Mouse (Mus musculus) adrenal gland, adult 8-10 months (tissue): ENCODE data around the gene Klk6. TPM values are rescaled to one million over a fixed set of nuclear protein-coding genes. Genes with fewer than 3 reads are reported as not detected.

Experiments used
- DNase-seq: peaks from one replicate; pipeline ENCODE4 v3.0.0; 2022
- total RNA-seq, 4 experiments: library from RNA; stranded (reverse); gene quantifications; 2 replicates each; pipeline ENCODE4 v1.2.4; 2022

Gene Klk6
- total RNA-seq, 4 experiments from 2014 or later: not detected

DNA sequence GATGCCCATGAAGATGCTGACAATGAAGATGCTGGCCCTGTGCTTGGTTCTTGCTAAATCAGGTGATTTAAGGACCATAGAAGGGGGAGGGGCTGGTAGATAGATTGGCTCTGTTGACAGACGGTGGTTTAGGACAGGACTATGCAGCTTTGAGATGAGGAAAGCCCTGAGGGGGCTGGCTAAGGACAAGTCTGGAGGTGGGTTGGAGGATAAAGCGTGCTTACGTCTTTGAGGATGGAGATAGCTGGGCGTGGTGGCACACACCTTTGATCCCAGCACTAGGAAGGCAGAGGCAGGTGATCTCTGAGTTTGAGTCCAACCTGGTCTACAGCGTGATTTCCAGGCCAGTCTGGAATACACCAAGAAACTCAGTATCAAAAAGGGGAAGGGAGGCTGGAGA lies 1.8 kb downstream of the Klk6 start:
- no peak for DNase-seq

DNA sequence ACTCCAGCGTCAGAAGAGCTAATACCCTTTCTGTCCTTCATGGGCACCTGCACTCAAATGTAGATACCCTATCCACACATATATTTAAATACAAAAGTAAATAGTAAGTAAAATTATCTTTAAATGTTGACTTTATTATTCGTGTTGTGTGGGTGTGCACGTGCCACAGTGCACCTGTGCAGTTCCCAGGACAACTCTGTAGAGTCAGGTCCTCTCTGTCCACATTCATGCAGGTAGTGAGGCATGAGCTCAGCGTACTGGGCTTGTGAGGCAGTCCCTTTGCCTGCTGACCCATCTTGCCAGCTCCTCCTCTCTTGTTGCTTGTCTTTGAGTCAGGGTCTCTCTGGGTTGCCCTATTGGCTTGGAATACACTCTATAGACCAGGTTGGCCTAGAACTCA lies 3.4 kb downstream of the Klk6 start:
- no peak for DNase-seq

GRCm38 (mm10) chr7:43829006-43829405 lies 4.7 kb downstream of the Klk6 start:
- no peak for DNase-seq

GRCm38 (mm10) chr7:43841701-43842100 lies 17.4 kb downstream of the Klk6 start, which contains the start of gene Klk5:
Gene Klk5, plus strand, starts transcription at chr7:43841971.
- DNase-seq: no peak

DNA sequence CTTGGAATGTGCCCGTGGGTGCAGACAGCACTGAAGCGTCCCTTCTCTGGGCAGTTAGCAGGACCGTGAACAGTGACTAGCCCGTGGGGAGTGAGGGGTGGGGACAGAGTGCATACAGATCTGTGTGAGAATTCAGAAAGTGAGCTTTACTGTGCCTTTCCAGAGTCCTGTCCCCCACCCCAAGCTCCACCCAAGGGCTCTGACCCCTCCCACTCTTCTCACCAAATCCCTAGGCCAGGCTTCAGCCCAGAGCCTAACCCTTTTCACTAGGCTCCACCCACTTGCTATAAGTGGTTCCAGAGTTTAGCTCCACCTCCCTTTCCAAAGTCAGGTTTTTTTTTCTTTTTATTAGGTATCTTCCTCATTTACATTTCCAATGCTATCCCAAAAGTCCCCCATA lies 19.5 kb downstream of the Klk6 start:
- DNase-seq: no peak

- DNase-seq: no peak
Observed at GRCm38 (mm10) chr7:43851616-43852015, 27.3 kb downstream of the Klk6 start.

GRCm38 (mm10) chr7:43854642-43855380 lies 30.5 kb downstream of the Klk6 start:
- no peak for DNase-seq

- DNase-seq: no peak
Observed at GRCm38 (mm10) chr7:43855709-43856108, 31.4 kb downstream of the Klk6 start.

DNA sequence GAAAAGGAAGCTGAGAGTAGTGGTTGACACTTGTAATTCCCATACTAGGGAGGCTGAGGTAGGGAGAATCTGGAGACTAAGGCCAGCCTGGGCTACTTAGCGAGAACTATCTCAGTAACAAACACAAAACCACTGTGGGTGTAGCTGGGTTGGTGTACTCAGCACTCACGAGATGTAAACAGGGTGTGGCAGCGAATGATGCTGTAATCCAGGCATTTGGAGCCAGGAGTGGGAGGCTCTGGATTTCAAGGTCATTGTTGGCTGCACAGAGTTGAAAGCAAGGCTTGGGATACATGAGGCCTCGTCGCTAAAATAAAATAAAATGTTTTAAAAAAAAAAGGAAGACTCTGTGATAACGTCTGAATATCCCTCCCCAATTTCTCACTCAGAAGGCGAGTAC lies 32.0 kb downstream of the Klk6 start:
- DNase-seq: no peak

- DNase-seq: no peak
Observed at GRCm38 (mm10) chr7:43857501-43857900, 33.2 kb downstream of the Klk6 start.

GRCm38 (mm10) chr7:43860411-43860810 lies 36.1 kb downstream of the Klk6 start:
- no peak for DNase-seq

DNA sequence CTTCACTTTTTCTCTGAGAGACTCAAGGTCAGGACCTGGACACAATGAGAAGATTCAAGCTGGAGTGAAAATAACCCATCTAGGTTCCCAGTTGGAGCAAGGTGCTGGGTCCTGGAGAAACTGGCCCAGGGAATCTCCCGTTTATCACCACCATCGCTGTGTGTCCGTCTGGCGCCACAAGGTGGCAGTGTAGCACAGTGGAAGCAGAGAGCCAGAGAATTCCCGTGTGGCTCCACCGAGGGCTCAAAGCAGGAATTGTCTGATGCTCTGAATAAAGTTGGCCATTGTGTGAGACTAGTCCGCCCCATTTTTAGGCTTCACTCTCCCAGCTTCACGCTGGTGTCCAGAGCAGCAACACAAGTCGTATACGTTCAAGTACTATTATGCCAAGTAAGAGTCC lies 48.9 kb downstream of the Klk6 start:
- DNase-seq: peak; percentile 42

DNA sequence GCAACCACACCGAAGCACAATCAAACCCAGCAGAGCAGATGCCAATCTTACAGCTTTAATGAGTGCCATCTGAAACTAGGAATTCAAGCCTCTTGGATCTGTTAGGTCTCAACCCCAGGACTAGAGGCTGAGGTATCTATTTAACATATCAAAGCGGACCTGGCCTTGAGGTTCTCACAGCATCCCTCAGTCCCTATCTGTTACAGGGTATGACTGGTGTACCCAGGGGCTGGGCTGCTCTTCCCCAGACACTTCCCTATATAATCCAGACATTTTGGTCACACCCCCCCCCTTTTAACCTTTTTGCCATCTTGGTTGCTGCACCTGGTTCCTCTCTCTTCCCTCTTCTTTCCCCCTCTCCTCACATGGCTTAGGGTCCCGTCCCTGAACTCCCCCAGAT lies 49.4 kb downstream of the Klk6 start:
- no peak for DNase-seq

DNA sequence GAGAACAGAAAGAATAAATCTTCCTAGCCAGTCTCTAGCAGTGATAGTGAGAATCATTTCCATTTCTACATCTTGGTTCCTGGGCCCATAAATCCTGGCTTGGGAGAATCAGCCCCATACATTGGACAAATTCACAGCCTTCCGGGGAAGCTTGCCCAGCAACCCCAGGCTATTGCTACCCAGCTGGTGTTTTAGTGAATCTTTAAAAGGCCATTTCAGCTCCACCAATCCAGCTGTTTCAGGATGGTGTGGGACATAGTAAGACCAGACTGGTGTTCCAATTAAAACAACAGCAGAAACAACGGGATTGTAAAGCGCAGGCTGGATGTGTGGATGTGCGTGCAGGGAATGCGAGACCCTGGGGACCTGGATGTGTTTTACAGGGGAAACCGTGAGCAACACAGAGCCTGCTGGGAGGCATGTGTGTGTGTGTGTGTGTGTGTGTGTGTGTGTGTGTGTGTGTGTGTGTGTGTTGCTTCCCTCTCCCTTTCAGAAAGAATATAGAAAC lies 50.6 kb downstream of the Klk6 start:
- no peak for DNase-seq

DNA sequence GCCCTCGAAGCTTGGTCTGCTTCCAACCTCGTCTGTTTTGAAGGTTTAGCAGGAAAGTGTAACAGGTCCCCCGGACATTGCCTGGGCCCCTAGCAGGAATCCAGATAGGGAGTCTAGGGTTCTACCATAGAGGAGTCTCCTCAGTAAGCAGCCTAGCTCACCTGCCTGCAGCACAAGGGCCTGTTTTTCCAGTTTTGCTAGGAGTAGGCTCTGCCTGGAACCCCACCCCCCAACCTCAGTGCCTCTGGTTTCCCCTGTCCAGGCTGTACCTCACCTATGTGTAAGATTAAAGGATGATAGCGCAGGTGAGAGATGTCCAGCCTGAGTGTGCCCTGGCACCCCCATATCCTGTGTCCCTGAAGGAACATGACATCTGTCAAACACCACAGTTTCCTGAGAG lies 52.1 kb downstream of the Klk6 start:
- DNase-seq: no peak

- DNase-seq: no peak
Observed at GRCm38 (mm10) chr7:43878281-43878680, 54.0 kb downstream of the Klk6 start.

DNA sequence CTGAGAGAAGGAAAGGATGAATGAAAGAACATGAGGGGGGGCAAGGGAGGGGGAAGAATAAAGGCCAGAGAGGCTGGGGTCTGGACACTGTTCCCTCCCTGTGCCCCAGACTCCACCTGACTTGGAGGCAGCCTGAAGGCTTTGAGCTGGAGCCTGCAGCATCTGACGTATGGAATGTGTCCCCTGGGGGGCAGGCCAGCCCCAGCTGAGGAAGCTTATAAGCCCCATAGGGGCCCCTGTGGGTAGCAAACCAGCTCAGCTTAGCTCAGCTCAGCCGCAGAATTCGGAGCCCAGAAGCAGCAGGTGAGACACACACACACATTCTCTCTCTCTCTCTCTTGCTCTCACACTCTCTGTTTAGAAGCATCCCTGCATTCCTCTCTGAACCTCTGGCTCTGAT lies 56.6 kb downstream of the Klk6 start, which contains the start of gene Klk4:
Klk4 (plus strand) TSS at position 249 of the 400 bp plus-strand sequence.
- DNase-seq: no peak

Other genes starting within 250 kb of the Klk6 start
- 10 to 100 TPM; 17.8 to 22.1 (median 19.4) TPM for gene Zfp719, start 244.9 kb upstream of the Klk6 start, total RNA-seq
- not detected for gene Zfp819, start 217.3 kb upstream of the Klk6 start, total RNA-seq
- gene Ceacam18, start 189.8 kb upstream of the Klk6 start, total RNA-seq: under 1 TPM in 3 of 4 experiments, not detected in 1; 0.15 to 0.22 (median 0.19) TPM
- 1 to 10 TPM; 2.3 to 4.3 (median 3.5) TPM for gene Siglece, start 164.3 kb upstream of the Klk6 start, total RNA-seq
- gene Ctu1, start 152.5 kb upstream of the Klk6 start, total RNA-seq: 10 to 100 TPM; 11.5 to 13.4 (median 12.6) TPM
- gene Klk14, start 134.1 kb upstream of the Klk6 start, total RNA-seq: not detected
- under 1 TPM in 2 of 4 experiments, not detected in 2; 0.15 to 0.16 TPM for gene Klk13, start 111.9 kb upstream of the Klk6 start, total RNA-seq
- not detected for gene Klk12, start 55.6 kb upstream of the Klk6 start, total RNA-seq
- under 1 TPM in 1 of 4 experiments, not detected in 3; 0.32 TPM for gene Klk11, start 49.9 kb upstream of the Klk6 start, total RNA-seq
- under 1 TPM; 0.23 to 0.68 (median 0.52) TPM for gene Klk10, start 43.5 kb upstream of the Klk6 start, total RNA-seq
- not detected for gene Klk9, start 32.6 kb upstream of the Klk6 start, total RNA-seq
- gene Klk8, start 26.9 kb upstream of the Klk6 start, total RNA-seq: 1 to 10 TPM; 1.8 to 3.7 (median 3.2) TPM
- not detected for gene Klk7, start 13.2 kb upstream of the Klk6 start, total RNA-seq
- gene Klk5, start 17.5 kb downstream of the Klk6 start, total RNA-seq: not detected
- not detected for gene Klk4, start 56.7 kb downstream of the Klk6 start, total RNA-seq
- not detected for gene Klk15, start 109.2 kb downstream of the Klk6 start, total RNA-seq
- not detected for gene Klk1b8, start 126.2 kb downstream of the Klk6 start, total RNA-seq
- not detected for gene Klk1b1, start 142.3 kb downstream of the Klk6 start, total RNA-seq
- gene Klk1b9, start 151.6 kb downstream of the Klk6 start, total RNA-seq: under 1 TPM in 1 of 4 experiments, not detected in 3; 0.35 TPM
- gene Klk1b11, start 171.4 kb downstream of the Klk6 start, total RNA-seq: not detected
- not detected for gene Klk1b26, start 187.7 kb downstream of the Klk6 start, total RNA-seq
- gene Klk1b27, start 227.8 kb downstream of the Klk6 start, total RNA-seq: not detected